Mouse (Mus musculus) limb, embryonic 14.5 days (tissue): ENCODE measurements around the gene Frat1. TPM values are rescaled to one million over a fixed set of nuclear protein-coding genes. Genes with fewer than 3 reads are reported as not detected.
A peak's percentile ranks its signal among the peaks of the same experiment; 100 is the strongest.

ENCODE experiments used
- ATAC-seq: fragments of 200-750 bp; cut with Nextera tagmentation; 2 replicates; pipeline ENCODE4 v1.8.0; 2017; ENCODE audit warnings: low read depth, moderate number of reproducible peaks, moderate TSS enrichment; ENCODE audit not compliant: low FRiP score
- DNase-seq: peaks from one replicate; pipeline ENCODE4 v3.0.0-alpha.2; 2015; ENCODE audit warnings: low spot score
- H3K27ac ChIP-seq: fragments of 300-500 bp; sonication (generic); replicated peaks from 2 replicates; pipeline ENCODE4 v1.5.1; 2014; ENCODE audit warnings: low read depth, mild to moderate bottlenecking, low read length, moderate library complexity, mixed read lengths
- H3K27me3 ChIP-seq: fragments of 300-500 bp; sonication (generic); 2 replicates; pipeline ENCODE4 v1.6.1; 2014; ENCODE audit warnings: low read length, mixed read lengths; ENCODE audit not compliant: control insufficient read depth, insufficient read depth
- H3K36me3 ChIP-seq: fragments of 300-500 bp; sonication (generic); 2 replicates; pipeline ENCODE4 v1.6.1; 2014; ENCODE audit warnings: mild to moderate bottlenecking, low read length, moderate library complexity, mixed read lengths; ENCODE audit not compliant: control insufficient read depth, insufficient read depth
- H3K4me1 ChIP-seq: fragments of 300-500 bp; sonication (generic); 2 replicates; pipeline ENCODE4 v1.6.1; 2014; ENCODE audit warnings: antibody characterized with exemption, low read length, mixed read lengths; ENCODE audit not compliant: control insufficient read depth, insufficient read depth
- H3K4me2 ChIP-seq: fragments of 300-500 bp; sonication (generic); replicated peaks from 2 replicates; pipeline ENCODE4 v1.6.1; 2014; ENCODE audit warnings: low read depth, mild to moderate bottlenecking, low read length, moderate library complexity; ENCODE audit not compliant: severe bottlenecking
- H3K4me3 ChIP-seq: fragments of 300-500 bp; sonication (generic); replicated peaks from 2 replicates; pipeline ENCODE4 v1.5.1; 2014; ENCODE audit warnings: low read length
- H3K9ac ChIP-seq: fragments of 300-500 bp; sonication (generic); 2 replicates; pipeline ENCODE4 v1.6.1; 2014; ENCODE audit warnings: mild to moderate bottlenecking, low read depth, low read length, moderate library complexity; ENCODE audit not compliant: severe bottlenecking
- H3K9me3 ChIP-seq: fragments of 300-500 bp; sonication (generic); 2 replicates; pipeline ENCODE4 v1.6.1; 2016; ENCODE audit warnings: low read length; ENCODE audit not compliant: control insufficient read depth
- POLR2A ChIP-seq: fragments of 200-500 bp; IDR thresholded peaks from 2 replicates; pipeline ENCODE4 v1.8.0; 2012; ENCODE audit warnings: inconsistent platforms, mild to moderate bottlenecking, moderate library complexity, borderline replicate concordance; ENCODE audit not compliant: insufficient read depth, insufficient read length; ENCODE audit errors: extremely low read depth
- WGBS: fragments of 180-500 bp; shearing (Covaris S2); extraction: QIAGEN DNeasy Blood & Tissue Kit; methylation state at CpG from one replicate; pipeline ENCODE4 v1.1.7; 2014; 5-methylcytosine and 5-hydroxymethylcytosine counted together
- polyA plus RNA-seq, 2 experiments: library from polyadenylated mRNA; depleted of rRNA in 1 of 2; stranded (reverse) in 1 of 2; unstranded in 1 of 2; fragments of >200 nt; fragmentation: Nextera tagmentation in 1 of 2; extraction: Ambion mirVana in 1 of 2; gene quantifications; 2 replicates each; pipeline versions ENCODE4 v1.2.1 to v1.2.3; 2012 to 2014

The Frat1 gene
- polyA plus RNA-seq, 2 experiments: 1.5 to 4.6 TPM

DNA sequence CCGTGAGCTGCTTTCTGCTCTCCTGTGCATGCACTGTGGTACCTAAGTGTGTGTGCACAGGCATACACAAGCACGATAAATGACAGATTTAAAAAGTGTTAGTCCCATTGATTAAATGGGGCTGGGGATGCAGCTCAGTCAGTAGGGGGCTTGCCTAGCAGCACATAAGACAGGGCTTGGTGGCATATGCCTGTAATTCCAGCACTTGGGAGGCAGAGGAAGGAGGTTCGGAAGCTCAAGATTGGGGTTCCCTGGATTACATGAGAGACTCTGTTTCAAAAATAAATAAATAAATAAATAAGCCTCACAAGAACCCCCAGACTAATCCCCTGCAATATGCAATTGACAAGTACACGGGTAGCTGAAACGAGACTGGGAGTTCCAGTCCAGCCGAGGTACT is 29.3 kb upstream of the Frat1 start:
- no peak overlapping the region for H3K9ac ChIP-seq

GRCm38 (mm10) chr19:41800986-41801741 is 28.6 kb upstream of the Frat1 start:
- TF ChIP-seq POLR2A: no peak
- H3K4me1 ChIP-seq: peaks cover 12% of the 10 kb centered on the region
- WGBS: 9% methylated on average over 26 of the region's 26 CpGs
- H3K4me3 ChIP-seq: peak overlapping the region; percentile 88
- peak overlapping the region; percentile 76 for H3K4me2 ChIP-seq
- H3K27me3 ChIP-seq: no peaks in the 10 kb centered on the region
- no peaks in the 10 kb centered on the region for H3K36me3 ChIP-seq
- H3K9ac ChIP-seq: peak overlapping the region; percentile 82
- ATAC-seq (no peak; the same call in 1 of the 2 replicates), DNase-seq (no peak)
- 0 out of 2 replicates have a peak overlapping the region, but pooled peaks have one; percentile 52 for H3K27ac ChIP-seq
- H3K9me3 ChIP-seq: no peaks in the 10 kb centered on the region

More for the DNA sequence above, 29.3 kb upstream of the Frat1 start:
- Histone ChIP-seq H3K4me3 (peak overlapping the region; percentile 88), H3K4me2 (peak overlapping the region; percentile 76), H3K9me3 (no peaks in the 10 kb centered on the region), H3K36me3 (no peaks in the 10 kb centered on the region), H3K27ac (no peak overlapping the region), H3K27me3 (no peaks in the 10 kb centered on the region), H3K4me1 (peaks cover 12% of the 10 kb centered on the region)
- TF ChIP-seq POLR2A: no peak
- 44% methylated on average over 6 of the region's 6 CpGs for WGBS
- no peak for DNase-seq
- ATAC-seq: no peak

- H3K4me3 ChIP-seq: peak within 1 kb of the TSS; percentile 88
- peak; percentile 88; the same call in 1 of the 2 replicates for TF ChIP-seq POLR2A
- 3% methylated on average over 38 of the region's 48 CpGs for WGBS
- H3K36me3 ChIP-seq: no peaks in the 10 kb centered on the region
- 0 out of 2 replicates have a peak within 1 kb of the TSS, but pooled peaks have one; percentile 52 for H3K27ac ChIP-seq
- peak within 1 kb of the TSS; percentile 82 for H3K9ac ChIP-seq
- ATAC-seq (peak; percentile 100), DNase-seq (peak; percentile 98)
- H3K27me3 ChIP-seq: no peaks in the 10 kb centered on the region
- H3K9me3 ChIP-seq: no peaks in the 10 kb centered on the region
- H3K4me2 ChIP-seq: peak within 1 kb of the TSS; percentile 76
- H3K4me1 ChIP-seq: peaks cover 12% of the 10 kb centered on the region
These were observed 27.9 kb upstream of the Frat1 start, which contains the start of gene Arhgap19 for GRCm38 (mm10) chr19:41801742-41802369. TSS of gene Arhgap19 (minus strand) at chr19:41802047.

GRCm38 (mm10) chr19:41803322-41803721 is 26.4 kb upstream of the Frat1 start:
- no peak for TF ChIP-seq POLR2A
- DNase-seq (no peak), ATAC-seq (no peak)

DNA sequence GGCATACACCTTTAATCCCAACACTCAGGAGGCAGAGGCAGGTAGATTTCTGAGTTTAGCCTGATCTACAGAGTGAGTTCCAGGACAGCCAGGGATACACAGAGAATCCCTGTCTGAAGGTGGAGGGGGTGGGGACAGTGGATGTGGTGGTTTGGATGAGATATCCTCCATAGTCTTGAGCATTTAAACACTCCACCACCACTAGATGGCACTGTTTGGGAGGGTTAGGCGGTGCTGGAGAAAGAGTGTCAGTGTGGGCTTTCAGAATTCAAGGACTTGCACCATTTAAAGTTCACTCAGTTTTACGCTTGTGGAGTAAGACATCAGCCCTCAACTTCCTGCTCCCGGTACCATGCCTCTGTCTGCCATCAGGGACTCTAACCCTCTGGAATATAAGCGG is 23.9 kb upstream of the Frat1 start:
- H3K9me3 ChIP-seq: no peaks in the 10 kb centered on the region
- no peaks in the 10 kb centered on the region for H3K36me3 ChIP-seq
- H3K4me3 ChIP-seq: no peak overlapping the region
- H3K9ac ChIP-seq: no peak overlapping the region
- WGBS: 89% methylated on average over 4 of the region's 4 CpGs
- ATAC-seq: no peak
- TF ChIP-seq POLR2A: no peak
- H3K4me2 ChIP-seq: no peak overlapping the region
- no peak overlapping the region for H3K27ac ChIP-seq
- no peaks in the 10 kb centered on the region for H3K27me3 ChIP-seq
- DNase-seq: no peak
- H3K4me1 ChIP-seq: peaks cover 3% of the 10 kb centered on the region; the same call in 1 of the 2 replicates

More at GRCm38 (mm10) chr19:41803322-41803721, 26.4 kb upstream of the Frat1 start:
- Histone ChIP-seq H3K27me3 (no peaks in the 10 kb centered on the region), H3K9me3 (no peaks in the 10 kb centered on the region), H3K4me2 (no peak overlapping the region), H3K27ac (no peak overlapping the region), H3K4me1 (peaks cover 12% of the 10 kb centered on the region), H3K9ac (no peak overlapping the region), H3K4me3 (no peak overlapping the region), H3K36me3 (no peaks in the 10 kb centered on the region)
- WGBS: 44% methylated on average over 7 of the region's 7 CpGs
